ENCODE assay signal across 9 mouse cellular contexts in genomic region chr11:83849529-83850335, GRCm38 (mm10). TPM values are rescaled to one million over a fixed set of nuclear protein-coding genes. Genes with fewer than 3 reads are reported as not detected.
DNase-seq lines count a peak whose midpoint lies in the region; ATAC-seq lines count a peak whose summit lies in the region.
"Had no signal": no experiment of that assay in that cellular context is flagged by ENCODE, and none has a peak within 500 bp of the region (broad histone marks: within the 10 kb centered on the region; RNA-seq: fewer than 3 reads in every experiment).

TSS of gene Hnf1b (plus strand) at chr11:83850063.

- H3K4me3 ChIP-seq in forebrain, embryonic 12.5 days (replicated peaks), result peak within 1 kb of the TSS; percentile 5; the same call in 1 of the 2 replicates
- H3K4me3 ChIP-seq in forebrain, embryonic 15.5 days, result no peak within 1 kb of the TSS
- H3K4me3 ChIP-seq in limb, embryonic 11.5 days (ENCODE audit: low read depth, low read length), result 0 out of 2 replicates have a peak within 1 kb of the TSS, but pooled peaks have one; percentile 2
- 0 out of 2 replicates have a peak within 1 kb of the TSS, but pooled peaks have one; percentile 5 for H3K4me3 ChIP-seq in neural tube, embryonic 12.5 days

- H3K27ac ChIP-seq in forebrain, embryonic 12.5 days, result no peak within 1 kb of the TSS
- H3K27ac ChIP-seq in forebrain, embryonic 15.5 days (replicated peaks), result no peak within 1 kb of the TSS
- no peak within 1 kb of the TSS for H3K27ac ChIP-seq in limb, embryonic 11.5 days (replicated peaks; ENCODE audit: low read depth, low read length)
- no peak within 1 kb of the TSS for H3K27ac ChIP-seq in neural tube, embryonic 12.5 days

- no peak for ATAC-seq in forebrain, embryonic 12.5 days (ENCODE audit: low FRiP score)
- ATAC-seq in forebrain, embryonic 15.5 days (replicated peaks), result no peak
- ATAC-seq in limb, embryonic 11.5 days (ENCODE audit: insufficient number of reproducible peaks, low FRiP score, low TSS enrichment, low read depth), result no peak
- ATAC-seq in neural tube, embryonic 12.5 days (ENCODE audit: low FRiP score, low read depth), result no peak

- no peaks in the 10 kb centered on the region for H3K9me3 ChIP-seq in forebrain, embryonic 12.5 days
- no peaks in the 10 kb centered on the region for H3K9me3 ChIP-seq in forebrain, embryonic 15.5 days
- no peaks in the 10 kb centered on the region for H3K9me3 ChIP-seq in limb, embryonic 11.5 days (ENCODE audit: control insufficient read depth, low read length)
- H3K9me3 ChIP-seq in neural tube, embryonic 12.5 days, result no peaks in the 10 kb centered on the region

- WGBS in forebrain, embryonic 12.5 days, result 5% methylated on average over 36 of the region's 36 CpGs
- WGBS in forebrain, embryonic 15.5 days, result 5% methylated on average over 34 of the region's 36 CpGs
- WGBS in limb, embryonic 11.5 days, result 2% methylated on average over 33 of the region's 36 CpGs
- 2% methylated on average over 36 of the region's 36 CpGs for WGBS in neural tube, embryonic 12.5 days

- peaks cover 25% of the 10 kb centered on the region for H3K4me1 ChIP-seq in forebrain, embryonic 12.5 days
- H3K4me1 ChIP-seq in forebrain, embryonic 15.5 days, result peaks cover 16% of the 10 kb centered on the region
- H3K4me1 ChIP-seq in limb, embryonic 11.5 days (ENCODE audit: control insufficient read depth, insufficient read depth, low read length), result peaks cover 24% of the 10 kb centered on the region
- peaks cover 23% of the 10 kb centered on the region for H3K4me1 ChIP-seq in neural tube, embryonic 12.5 days

- DNase-seq in urinary bladder, postnatal 14 days (ENCODE audit: low spot score), result peak; percentile 52
- no peak for DNase-seq in urinary bladder, postnatal 10 days (ENCODE audit: low spot score)
- peak; percentile 61 for DNase-seq in limb, embryonic 11.5 days (ENCODE audit: low spot score)
- DNase-seq in MN1 (ENCODE audit: low spot score), result no peak
- DNase-seq in adrenal gland, postnatal 14 days, result no peak

- H3K36me3 ChIP-seq in forebrain, embryonic 12.5 days (replicated peaks), result no peaks in the 10 kb centered on the region
- no peaks in the 10 kb centered on the region for H3K36me3 ChIP-seq in forebrain, embryonic 15.5 days
- H3K36me3 ChIP-seq in limb, embryonic 11.5 days (ENCODE audit: control insufficient read depth, insufficient read depth, low read length), result peaks cover 2% of the 10 kb centered on the region; the same call in 1 of the 2 replicates
- no peaks in the 10 kb centered on the region for H3K36me3 ChIP-seq in neural tube, embryonic 12.5 days

- no peak within 1 kb of the TSS for H3K9ac ChIP-seq in forebrain, embryonic 12.5 days
- no peak within 1 kb of the TSS for H3K9ac ChIP-seq in forebrain, embryonic 15.5 days (replicated peaks)
- no peak within 1 kb of the TSS for H3K9ac ChIP-seq in limb, embryonic 11.5 days (ENCODE audit: low read length)
- no peak within 1 kb of the TSS for H3K9ac ChIP-seq in neural tube, embryonic 12.5 days

- H3K27me3 ChIP-seq in forebrain, embryonic 12.5 days, result peaks cover 74% of the 10 kb centered on the region
- H3K27me3 ChIP-seq in forebrain, embryonic 15.5 days, result peaks cover 51% of the 10 kb centered on the region
- peaks cover 44% of the 10 kb centered on the region for H3K27me3 ChIP-seq in limb, embryonic 11.5 days (ENCODE audit: control insufficient read depth, insufficient read depth, low read length)
- peaks cover 63% of the 10 kb centered on the region for H3K27me3 ChIP-seq in neural tube, embryonic 12.5 days (replicated peaks)

- 0 out of 2 replicates have a peak within 1 kb of the TSS, but pooled peaks have one; percentile 15 for H3K4me2 ChIP-seq in forebrain, embryonic 12.5 days
- H3K4me2 ChIP-seq in forebrain, embryonic 15.5 days (replicated peaks), result no peak within 1 kb of the TSS
- peak within 1 kb of the TSS; percentile 32; the same call in 1 of the 2 replicates for H3K4me2 ChIP-seq in limb, embryonic 11.5 days (ENCODE audit: low read depth, severe bottlenecking)
- peak within 1 kb of the TSS; percentile 31 for H3K4me2 ChIP-seq in neural tube, embryonic 12.5 days (replicated peaks)

RNA-seq across cellular contexts. Expression of gene Hnf1b, which starts in this region (rescaled TPM):
- not detected in 2 replicates for polyA plus RNA-seq in forebrain, embryonic 12.5 days (2016; fragmentation: Nextera tagmentation; extraction: Ambion mirVana)
- 0.08 TPM in 1 of 2 replicates, not detected in the other for polyA plus RNA-seq in forebrain, embryonic 15.5 days (2015; fragmentation: Nextera tagmentation; extraction: Ambion mirVana)
- 0.25 TPM in 1 of 2 replicates, not detected in the other for polyA plus RNA-seq in limb, embryonic 11.5 days (2014; fragmentation: Nextera tagmentation; extraction: Ambion mirVana)
- 0.19 and 0.20 TPM in 2 replicates for polyA plus RNA-seq in neural tube, embryonic 12.5 days (2016; fragmentation: Nextera tagmentation; extraction: Ambion mirVana)
- total RNA-seq in adrenal gland, postnatal 14 days (2021), result 1.8 TPM in 1 of 2 replicates, not detected in the other
- total RNA-seq: heart, postnatal 14 days had no signal

Comparison
In these comparisons a context has a peak if more than half of its experiments do, and no peak if none do; other contexts are left out.
1. Peak in DNase-seq, H3K4me3 ChIP-seq and H3K4me2 ChIP-seq in limb, embryonic 11.5 days; RNA of the gene not detected or under 1 TPM.